Mouse (Mus musculus) lung, postnatal 14 days (tissue): ENCODE measurements at regions not wholly inside any gene's neighbourhood (a gene's known extent, or its start where the extent isn't known, plus 50 kb on each side); places are given as distances from the start of the nearest gene placed in this dataset.

Experiments
- DNase-seq: peaks from one replicate; pipeline ENCODE4 v3.0.0; 2021

GRCm38 (mm10) chr5:75880088-75880684, 98.1 kb downstream of the Kdr start:
- DNase-seq = no peak

GRCm38 (mm10) chr5:75878361-75878760, 99.9 kb downstream of the Kdr start:
- DNase-seq = no peak

- DNase-seq = no peak
These were observed 100.7 kb downstream of the Kdr start for GRCm38 (mm10) chr5:75877609-75877971.

- DNase-seq = no peak
These were observed 101.2 kb downstream of the Kdr start for GRCm38 (mm10) chr5:75876871-75877608.

GRCm38 (mm10) chr5:75871120-75871519, 107.1 kb downstream of the Kdr start:
- DNase-seq = peak; percentile 84

GRCm38 (mm10) chr5:75870666-75871065, 107.6 kb downstream of the Kdr start:
- no peak for DNase-seq

- DNase-seq = no peak
These were observed 108.7 kb downstream of the Kdr start for GRCm38 (mm10) chr5:75869535-75869934.

- DNase-seq = no peak
These were observed 113.2 kb downstream of the Kdr start for GRCm38 (mm10) chr5:75865096-75865495.

GRCm38 (mm10) chr5:75863358-75863757, 114.9 kb downstream of the Kdr start:
- DNase-seq = no peak

- DNase-seq = peak; percentile 69
These were observed 115.6 kb downstream of the Kdr start for GRCm38 (mm10) chr5:75862630-75862991.

GRCm38 (mm10) chr5:75861916-75862629, 116.2 kb downstream of the Kdr start:
- DNase-seq = no peak

GRCm38 (mm10) chr5:75859316-75859836, 118.9 kb downstream of the Kdr start:
- no peak for DNase-seq

GRCm38 (mm10) chr5:75850855-75851254, 127.4 kb downstream of the Kdr start:
- DNase-seq = no peak

- DNase-seq = no peak
These were observed 130.3 kb downstream of the Kdr start for GRCm38 (mm10) chr5:75847966-75848365.

GRCm38 (mm10) chr5:75847341-75847740, 130.9 kb downstream of the Kdr start:
- no peak for DNase-seq

- no peak for DNase-seq
These were observed 132.2 kb downstream of the Kdr start for GRCm38 (mm10) chr5:75846016-75846415.

- DNase-seq = no peak
These were observed 134.5 kb downstream of the Kdr start for GRCm38 (mm10) chr5:75843807-75844206.

- DNase-seq = no peak
These were observed 137.8 kb downstream of the Kdr start for GRCm38 (mm10) chr5:75840421-75840820.

GRCm38 (mm10) chr5:75835556-75835961, 142.7 kb downstream of the Kdr start:
- DNase-seq = peak; percentile 65

GRCm38 (mm10) chr5:75834766-75835555, 143.3 kb downstream of the Kdr start:
- DNase-seq = peak; percentile 48

- no peak for DNase-seq
These were observed 145.9 kb downstream of the Kdr start for GRCm38 (mm10) chr5:75832341-75832740.

GRCm38 (mm10) chr5:75829850-75830625, 148.2 kb downstream of the Kdr start:
- DNase-seq = no peak
